Mouse (Mus musculus) olfactory bulb, adult 2 months (tissue): ENCODE data around the gene Gabpb1. TPM values are rescaled to one million over a fixed set of nuclear protein-coding genes. Genes with fewer than 3 reads are reported as not detected.

Experiments used
- H3K27ac ChIP-seq: fragments of 200-500 bp; 2 replicates; pipeline ENCODE4 v1.5.1; 2012; ENCODE audit warnings: low read depth, low read length; ENCODE audit not compliant: insufficient read depth
- H3K4me1 ChIP-seq: fragments of 200-500 bp; 2 replicates; pipeline ENCODE4 v1.6.1; 2012; ENCODE audit warnings: low read length; ENCODE audit not compliant: control insufficient read depth, insufficient read depth
- H3K4me3 ChIP-seq: fragments of 200-500 bp; 2 replicates; pipeline ENCODE4 v1.5.1; 2012; ENCODE audit warnings: mild to moderate bottlenecking, low read depth, low read length, moderate library complexity; ENCODE audit not compliant: insufficient read depth
- CTCF ChIP-seq: fragments of 200-500 bp; IDR thresholded peaks from 2 replicates; pipeline ENCODE4 v1.5.1; 2012; ENCODE audit warnings: low read depth, mild to moderate bottlenecking, low read length, moderate library complexity; ENCODE audit not compliant: insufficient read depth
- POLR2A ChIP-seq: fragments of 200-500 bp; IDR thresholded peaks from 2 replicates; pipeline ENCODE4 v1.6.1; 2012; ENCODE audit warnings: mild to moderate bottlenecking, low read depth, low read length, moderate library complexity; ENCODE audit not compliant: insufficient read depth
- WGBS: fragments of 180-500 bp; shearing (Covaris S2); methylation state at CpG from one replicate; pipeline ENCODE4 v1.1.7; 2018; 5-methylcytosine and 5-hydroxymethylcytosine counted together
- polyA plus RNA-seq: library from polyadenylated mRNA; stranded (reverse); fragments of >200 nt; gene quantifications from 2 replicates; pipeline ENCODE4 v1.2.4, GENCODE M21; 2012; ENCODE audit warnings: low replicate concordance; ENCODE audit not compliant: missing spikeins, insufficient read depth, insufficient read length

Gene Gabpb1
- polyA plus RNA-seq, 1 experiment: not detected

- WGBS: 14% methylated on average over 3 of the region's 3 CpGs
- Histone ChIP-seq H3K4me3 (no peak overlapping the region), H3K27ac (no peak overlapping the region), H3K4me1 (peaks cover 8% of the 10 kb centered on the region)
- TF ChIP-seq CTCF: no peak
Observed at GRCm38 (mm10) chr2:126599005-126599404, 77.1 kb downstream of the Gabpb1 start.

- 55% methylated on average over 2 of the region's 2 CpGs for WGBS
- no peak overlapping the region for H3K4me3 ChIP-seq
- H3K4me1 ChIP-seq: peaks cover 9% of the 10 kb centered on the region
- H3K27ac ChIP-seq: no peak overlapping the region
- TF ChIP-seq CTCF (no peak), POLR2A (no peak)
Observed at GRCm38 (mm10) chr2:126598359-126598758, 77.8 kb downstream of the Gabpb1 start.

- TF ChIP-seq CTCF: no peak
- no peak for TF ChIP-seq POLR2A
- Histone ChIP-seq H3K4me3 (no peak overlapping the region), H3K27ac (no peak overlapping the region), H3K4me1 (peaks cover 9% of the 10 kb centered on the region)
- 74% methylated on average over 20 of the region's 20 CpGs for WGBS
Observed at GRCm38 (mm10) chr2:126597279-126598241, 78.6 kb downstream of the Gabpb1 start.

- no peak overlapping the region for H3K4me3 ChIP-seq
- WGBS: 96% methylated on average over 7 of the region's 7 CpGs
- no peak for TF ChIP-seq POLR2A
- no peak for TF ChIP-seq CTCF
- no peak overlapping the region for H3K27ac ChIP-seq
- peaks cover 9% of the 10 kb centered on the region for H3K4me1 ChIP-seq
Observed at GRCm38 (mm10) chr2:126596347-126597072, 79.6 kb downstream of the Gabpb1 start.

- WGBS: 38% methylated on average over 26 of the region's 26 CpGs
- Histone ChIP-seq H3K4me1 (peaks cover 9% of the 10 kb centered on the region), H3K4me3 (peak overlapping the region; percentile 16), H3K27ac (no peak overlapping the region)
- TF ChIP-seq POLR2A (no peak), CTCF (peak; percentile 65)
Observed at GRCm38 (mm10) chr2:126593831-126594610, 82.1 kb downstream of the Gabpb1 start.

GRCm38 (mm10) chr2:126591304-126591703, 84.8 kb downstream of the Gabpb1 start:
- no peak overlapping the region for H3K27ac ChIP-seq
- H3K4me1 ChIP-seq: peaks cover 5% of the 10 kb centered on the region
- 92% methylated on average over 4 of the region's 4 CpGs for WGBS
- H3K4me3 ChIP-seq: no peak overlapping the region
- TF ChIP-seq CTCF (no peak), POLR2A (no peak)

- WGBS: 89% methylated on average over 3 of the region's 3 CpGs
- H3K4me1 ChIP-seq: no peaks in the 10 kb centered on the region
- TF ChIP-seq CTCF: no peak
- TF ChIP-seq POLR2A: no peak
- no peak overlapping the region for H3K4me3 ChIP-seq
- H3K27ac ChIP-seq: no peak overlapping the region
Observed at GRCm38 (mm10) chr2:126587468-126587867, 88.7 kb downstream of the Gabpb1 start.

GRCm38 (mm10) chr2:126584621-126585369, 91.3 kb downstream of the Gabpb1 start:
- H3K4me1 ChIP-seq: no peaks in the 10 kb centered on the region
- H3K27ac ChIP-seq: no peak overlapping the region
- 86% methylated on average over 8 of the region's 8 CpGs for WGBS
- H3K4me3 ChIP-seq: no peak overlapping the region
- no peak for TF ChIP-seq POLR2A
- no peak for TF ChIP-seq CTCF
